Mouse (Mus musculus) frontal cortex, postnatal 10 days (tissue): ENCODE measurements at regions not wholly inside any gene's neighbourhood (a gene's known extent, or its start where the extent isn't known, plus 50 kb on each side); places are given as distances from the start of the nearest gene placed in this dataset.
"Not testable (repeated sequence)": the region's sequence is repeated elsewhere in the genome, so short reads cannot be mapped to it uniquely, and the experiment has no call there.

Source experiments
- DNase-seq, 2 experiments: peaks; one replicate each; pipeline ENCODE4 v3.0.0; 2022; ENCODE audit warnings: low spot score in 2 of 2, mixed read lengths in 1 of 2

DNA sequence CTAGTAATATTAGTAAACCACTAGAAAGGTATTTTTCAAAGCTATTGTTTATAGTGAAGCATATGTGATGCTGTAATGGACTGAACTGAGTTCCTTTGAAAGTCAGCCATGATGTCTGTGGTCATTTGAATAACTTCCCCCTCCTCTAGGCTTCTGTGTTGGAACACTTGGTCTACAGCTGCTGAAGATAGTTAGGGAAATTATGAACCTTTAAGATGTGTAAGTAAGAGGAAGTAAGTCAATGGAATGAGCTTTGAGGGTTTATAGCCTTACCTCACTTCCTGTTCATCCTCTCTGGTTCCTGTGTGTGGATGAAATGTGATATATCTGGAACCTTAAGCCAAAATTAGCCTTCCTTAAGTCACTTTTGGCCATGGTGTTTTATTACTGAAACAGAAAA is 145.7 kb upstream of the Tmem229a start:
- no peak for DNase-seq

DNA sequence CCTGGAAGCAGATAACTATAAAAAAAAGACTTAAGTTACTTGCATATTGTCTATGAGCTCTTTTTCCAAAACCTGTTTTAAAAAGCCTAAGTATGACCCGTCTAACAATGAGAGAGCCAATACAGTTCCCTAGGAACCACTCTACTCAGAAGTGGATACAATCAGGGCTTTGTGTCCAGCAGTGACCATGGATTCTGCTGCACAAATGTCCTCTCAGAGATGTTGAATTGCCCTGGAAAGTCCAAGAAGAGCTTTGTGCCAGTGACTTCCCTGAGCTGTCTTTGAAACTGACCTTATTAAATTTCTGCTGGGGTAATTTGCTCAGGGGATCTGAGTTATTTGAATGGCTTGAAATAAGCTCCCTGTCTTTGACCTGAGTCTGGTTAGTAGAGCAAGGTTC is 131.1 kb upstream of the Tmem229a start:
- peak in 1 of 2 experiments; percentile 7 for DNase-seq

DNA sequence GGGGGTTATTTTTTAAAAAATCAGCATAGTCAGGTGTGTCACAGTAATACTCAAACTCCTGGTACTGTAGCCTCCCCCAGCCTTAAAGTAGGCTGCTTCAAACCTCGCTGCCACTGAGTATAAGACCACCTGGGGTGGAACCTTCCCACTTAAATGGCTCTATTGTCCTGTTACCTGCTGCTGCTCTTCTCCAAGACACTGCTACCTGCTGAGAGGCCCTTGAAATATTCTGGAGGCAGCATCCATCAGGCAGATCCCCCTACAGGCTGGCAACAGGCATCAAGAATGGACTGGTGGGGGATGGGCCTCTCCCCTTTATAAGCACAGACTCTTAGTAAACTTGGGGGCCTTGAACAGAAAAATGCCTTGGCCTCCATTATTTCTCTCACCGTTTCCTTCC is 129.8 kb upstream of the Tmem229a start:
- DNase-seq = no peak

DNA sequence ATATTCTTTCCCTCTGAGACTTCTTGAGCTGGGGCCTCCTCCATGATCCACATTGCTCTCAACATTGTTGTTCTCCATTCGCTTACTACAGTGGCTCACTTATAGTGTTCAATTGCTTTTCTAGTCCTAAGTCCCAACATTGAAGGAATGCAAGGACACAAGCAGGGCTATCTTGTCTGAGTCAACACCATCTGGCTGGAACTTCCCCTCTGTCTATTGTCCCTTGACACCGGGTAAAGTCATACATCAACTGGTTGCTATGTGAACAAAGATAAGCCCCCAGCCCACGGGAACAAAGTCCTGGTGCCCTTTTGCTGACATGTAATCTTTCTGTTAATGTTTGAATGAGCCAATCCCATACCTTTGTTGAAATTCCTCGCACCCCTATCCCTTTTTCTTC is 129.2 kb upstream of the Tmem229a start:
- DNase-seq = not testable (repeated sequence)

DNA sequence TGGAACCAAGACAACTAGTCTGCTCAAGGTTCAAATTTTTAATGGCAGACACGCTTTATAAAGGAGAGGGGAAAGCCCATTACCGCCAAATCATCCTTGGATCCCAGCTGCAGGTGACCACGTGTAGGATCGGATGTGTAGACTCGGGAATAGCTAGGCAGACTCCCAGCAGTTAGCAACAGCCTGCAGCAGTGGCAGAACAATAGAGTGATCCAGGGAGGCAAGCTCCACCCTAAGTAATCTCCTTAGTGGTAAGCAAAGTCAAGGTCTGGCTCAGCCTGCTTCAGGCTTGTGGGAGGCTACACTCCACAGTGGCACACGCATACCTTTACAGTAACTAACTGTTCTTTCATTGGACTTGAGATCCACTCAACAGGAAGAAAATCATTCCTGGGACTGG is 109.8 kb upstream of the Tmem229a start:
- DNase-seq = no peak

DNA sequence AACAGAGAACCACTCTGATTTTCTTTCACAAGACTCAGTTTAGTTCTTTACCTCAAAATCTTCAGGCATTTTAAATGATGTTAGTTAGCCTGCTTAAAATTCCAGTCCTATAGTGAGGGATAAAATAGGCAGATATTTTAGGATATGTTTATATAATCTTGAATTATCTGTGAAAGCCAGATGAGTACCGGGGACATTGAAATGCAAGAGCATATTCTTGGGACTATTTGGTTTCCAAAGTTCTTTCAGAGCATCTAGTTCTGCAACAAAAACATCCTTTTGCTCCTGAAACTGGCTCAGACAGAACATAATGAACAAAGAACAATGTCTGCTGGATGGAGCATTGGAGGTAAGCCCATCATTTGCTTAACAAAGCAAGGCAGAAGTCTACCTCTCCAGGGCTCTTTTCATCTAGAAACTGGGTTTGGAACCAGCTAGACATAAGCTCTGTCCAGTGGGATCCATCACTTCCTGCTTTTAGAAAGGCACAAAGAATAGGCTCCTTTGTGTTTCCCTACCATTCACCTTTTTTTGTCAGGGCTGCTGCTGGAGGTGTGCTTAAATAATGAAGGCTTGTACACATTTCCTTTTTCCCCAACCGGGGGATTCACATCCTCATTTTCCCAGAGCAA is 76.9 kb upstream of the Tmem229a start:
- DNase-seq = no peak

DNA sequence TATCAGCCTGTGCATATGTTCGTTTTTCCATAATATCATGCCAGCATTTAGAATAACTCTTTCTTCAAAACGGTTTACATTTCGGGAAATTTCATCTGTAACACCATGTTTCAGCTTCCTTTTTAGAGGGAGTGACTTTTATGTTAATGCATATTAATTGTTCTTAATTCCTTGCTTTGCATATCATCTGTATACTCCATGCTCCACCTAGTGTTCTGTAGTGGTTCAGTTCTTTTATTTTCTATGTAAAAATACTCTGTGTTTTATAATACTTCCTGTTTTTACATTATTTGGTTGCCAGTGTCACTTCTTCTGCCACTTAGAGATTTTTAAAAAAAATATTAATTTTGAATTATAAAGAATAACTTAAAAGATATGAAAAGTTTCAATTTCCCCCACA is 70.9 kb upstream of the Tmem229a start:
- DNase-seq = no peak

DNA sequence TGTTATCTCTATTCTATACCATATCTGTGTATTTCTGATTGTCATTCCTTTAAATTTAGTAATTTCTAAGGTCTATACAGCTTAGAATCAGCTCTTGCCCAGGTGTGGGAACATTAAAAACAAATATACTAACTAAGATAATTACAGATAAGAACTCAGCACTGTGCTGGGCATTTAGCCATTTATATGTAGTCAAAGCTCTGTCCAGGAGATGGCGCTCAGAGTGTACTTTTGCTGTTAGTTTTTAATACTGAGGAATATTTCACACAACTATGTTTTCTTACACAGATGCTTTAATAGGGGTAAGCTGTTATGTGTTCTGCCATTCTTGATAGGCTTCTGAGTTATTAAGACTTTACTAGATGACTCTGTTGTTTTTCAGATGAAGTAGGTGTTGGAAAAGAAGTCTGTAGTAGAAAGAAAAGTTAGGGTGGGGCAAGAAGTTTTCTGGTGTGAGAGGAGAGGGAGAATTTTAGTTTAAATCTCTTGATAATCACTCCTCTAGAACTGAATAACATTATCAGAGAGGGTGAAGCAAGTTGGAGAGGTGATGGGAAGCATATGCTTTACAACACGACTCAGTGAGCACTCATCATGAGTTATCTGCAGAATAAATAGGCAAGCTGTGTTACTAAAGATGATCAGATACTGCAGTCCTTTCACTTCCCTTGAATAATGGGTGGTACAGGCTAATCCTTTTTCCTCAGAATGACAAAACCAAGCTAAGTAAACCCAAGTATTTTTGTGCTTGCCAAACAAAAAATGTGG is 64.1 kb upstream of the Tmem229a start:
- no peak for DNase-seq

DNA sequence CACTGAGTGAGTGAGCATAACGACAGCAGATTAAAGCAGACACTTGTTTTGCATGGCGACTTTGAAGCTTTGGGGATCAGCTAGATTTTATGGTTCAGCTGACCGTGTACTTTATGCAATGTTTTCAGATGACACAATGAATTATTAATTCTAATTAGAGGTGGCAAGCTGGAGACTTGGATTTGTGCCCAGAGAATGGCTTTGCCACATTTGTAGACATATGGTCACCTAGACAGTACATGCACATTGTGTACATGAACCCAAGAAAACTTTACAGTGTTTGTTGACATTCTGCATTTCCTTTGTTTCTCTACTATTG is 57.1 kb upstream of the Tmem229a start:
- DNase-seq = no peak

DNA sequence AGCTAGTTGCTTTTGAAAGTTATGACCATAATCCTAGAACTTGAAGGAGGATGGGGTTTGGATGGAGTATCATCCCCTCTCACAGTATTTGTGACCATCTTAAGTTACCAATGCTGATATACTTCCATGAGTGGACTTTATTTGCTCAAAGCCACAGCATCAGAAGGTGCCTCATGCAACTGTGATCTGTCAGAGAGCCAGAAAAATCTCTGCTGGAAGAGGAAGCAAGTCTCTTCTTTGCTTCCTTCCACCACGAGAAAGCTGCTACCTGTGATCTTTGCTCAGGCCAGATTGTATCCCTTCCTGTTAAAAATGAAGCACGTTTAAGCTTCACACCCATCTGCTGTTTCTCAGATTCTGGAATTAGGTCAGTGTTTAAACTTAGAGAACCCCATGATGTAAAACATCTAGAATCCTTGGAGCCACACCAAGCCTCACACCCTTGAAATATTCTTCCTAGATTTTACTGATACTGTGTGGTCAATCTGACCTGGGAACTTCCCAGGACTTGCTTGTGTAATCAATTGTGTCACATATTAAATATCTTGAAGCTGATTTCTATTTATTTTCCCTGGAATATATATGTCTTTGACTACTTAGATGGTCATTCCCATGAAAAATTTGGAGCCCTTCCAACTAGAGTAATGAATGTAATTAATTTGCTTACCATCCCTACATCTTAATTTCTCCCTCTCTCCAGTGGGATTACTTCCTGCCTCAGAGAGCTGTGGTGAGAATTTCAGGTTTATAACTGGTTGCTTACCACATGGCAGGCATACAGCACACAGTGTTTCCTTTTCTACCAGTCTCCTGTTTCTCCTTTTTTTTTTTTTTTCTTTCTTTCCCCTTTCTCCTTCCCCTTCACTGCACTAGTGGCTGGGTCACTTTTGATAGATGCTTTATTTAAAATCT is 56.5 kb upstream of the Tmem229a start:
- no peak for DNase-seq

DNA sequence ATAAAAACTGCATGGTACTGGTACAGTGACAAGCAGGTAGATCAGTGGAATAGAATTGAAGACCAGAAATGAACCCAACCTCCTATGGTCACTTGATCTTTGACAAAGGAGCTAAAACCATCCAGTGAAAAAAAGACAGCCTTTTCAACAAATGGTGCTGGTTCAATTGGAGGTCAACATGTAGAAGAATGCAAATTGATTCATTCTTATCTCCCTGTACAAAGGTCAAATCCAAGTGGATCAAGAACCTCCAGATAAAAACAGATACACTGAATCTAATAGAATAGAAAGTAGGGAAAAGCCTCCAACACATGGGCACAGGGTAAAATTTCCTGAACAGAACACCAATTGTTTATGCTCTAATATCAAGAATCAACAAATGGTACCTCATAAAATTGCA is 52.8 kb upstream of the Tmem229a start:
- DNase-seq = not testable (repeated sequence)
